Mouse (Mus musculus) frontal cortex, adult 2 months (tissue): Measurements from ENCODE around the gene Ubqlnl. TPM values are rescaled to one million over a fixed set of nuclear protein-coding genes. Genes with fewer than 3 reads are reported as not detected.

ENCODE experiments used
- DNase-seq, 2 experiments: peaks; one replicate each; pipeline ENCODE4 v3.0.0; 2022; ENCODE audit warnings: low spot score in 1 of 2; ENCODE audit errors: extremely low spot score in 1 of 2
- polyA plus RNA-seq: library from polyadenylated mRNA; depleted of rRNA; stranded (reverse); fragments of >200 nt; gene quantifications from 2 replicates; pipeline ENCODE4 v1.2.3, GENCODE M21; 2012; rRNA removed

Ubqlnl gene
- polyA plus RNA-seq: not detected in 2 replicates

DNA sequence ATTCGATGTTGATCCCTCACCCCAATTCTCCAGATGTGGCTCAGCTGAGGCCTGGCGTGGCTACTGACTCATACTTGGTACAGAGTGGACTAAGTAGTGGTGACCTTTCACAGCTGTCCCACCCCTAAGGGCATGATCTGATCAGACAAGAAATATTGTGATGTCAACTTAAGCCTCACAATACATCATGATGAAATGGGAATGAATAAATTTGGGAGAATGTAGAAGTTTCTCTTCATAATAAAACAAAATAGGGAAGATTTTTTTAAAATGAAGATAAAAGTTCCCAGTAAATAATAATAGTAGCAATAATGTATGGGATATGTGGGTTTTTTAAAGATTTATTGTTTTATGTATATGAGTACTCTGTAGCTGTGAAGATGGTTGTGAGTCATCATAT is at the start of gene Ubqlnl:
Gene Ubqlnl, minus strand, starts transcription at position 101 of the 400 bp plus-strand sequence.
- DNase-seq: no peak

DNA sequence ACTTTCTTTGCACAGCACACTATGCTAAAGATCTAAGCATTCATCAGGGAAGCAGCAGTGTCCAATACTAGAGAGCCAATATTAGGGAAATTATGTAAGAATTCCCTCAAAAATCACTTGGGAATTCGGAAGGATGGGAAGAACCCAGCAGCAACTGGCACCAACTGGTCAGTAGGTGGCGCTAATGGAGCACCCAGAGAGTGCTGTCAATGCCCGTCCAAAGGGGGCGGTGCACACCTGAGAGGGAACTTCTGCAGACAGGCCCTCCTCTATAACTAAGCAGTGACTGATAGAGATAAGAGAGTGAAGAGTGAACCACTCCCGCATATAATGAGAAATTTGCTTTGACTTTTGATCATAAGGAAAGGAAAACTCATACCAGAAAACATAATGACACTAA is 49.5 kb upstream of the Ubqlnl start:
- DNase-seq: peak; percentile 2 to 72

DNA sequence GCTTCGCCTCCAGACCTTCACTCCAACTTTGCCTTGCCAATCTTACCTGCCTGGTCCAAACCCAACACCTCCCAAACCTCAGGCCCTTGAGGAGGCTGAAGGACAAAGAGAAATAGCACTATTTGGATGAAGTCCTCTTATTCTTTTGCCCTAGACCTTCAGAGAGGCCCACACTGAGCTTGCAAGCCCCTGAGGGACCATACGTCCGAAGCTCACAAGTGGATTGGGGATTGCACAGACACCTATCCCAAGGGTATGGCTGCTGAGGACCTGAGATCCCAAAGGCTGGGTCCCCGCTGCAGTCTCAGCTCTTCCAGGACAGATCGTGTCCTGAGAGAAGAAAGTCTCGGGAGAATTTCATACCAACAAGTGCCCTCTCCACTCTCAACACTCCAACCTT is 45.5 kb upstream of the Ubqlnl start, which contains the start of gene Olfr649:
Gene Olfr649, minus strand, starts transcription at position 101 of the 400 bp plus-strand sequence.
- DNase-seq: no peak

DNA sequence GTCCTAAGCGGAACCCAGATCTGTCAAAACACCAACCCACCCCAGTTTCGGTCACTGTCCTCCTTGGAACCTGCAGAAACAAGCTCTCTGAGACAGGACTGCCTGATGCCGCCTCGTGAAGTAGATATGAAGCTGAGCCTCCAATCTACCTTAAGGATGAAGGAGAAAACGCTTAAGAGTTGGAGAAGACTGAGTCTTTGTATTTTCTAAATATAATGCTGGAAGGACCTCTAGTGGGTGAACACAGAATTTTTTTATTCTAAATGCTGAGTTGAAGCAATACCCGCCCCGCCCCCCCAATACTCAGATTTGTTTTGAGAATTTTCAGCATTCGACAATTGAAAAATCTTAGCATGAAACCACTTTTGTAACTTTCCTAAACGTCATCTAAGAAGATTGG is 40.9 kb upstream of the Ubqlnl start:
- DNase-seq: no peak

DNA sequence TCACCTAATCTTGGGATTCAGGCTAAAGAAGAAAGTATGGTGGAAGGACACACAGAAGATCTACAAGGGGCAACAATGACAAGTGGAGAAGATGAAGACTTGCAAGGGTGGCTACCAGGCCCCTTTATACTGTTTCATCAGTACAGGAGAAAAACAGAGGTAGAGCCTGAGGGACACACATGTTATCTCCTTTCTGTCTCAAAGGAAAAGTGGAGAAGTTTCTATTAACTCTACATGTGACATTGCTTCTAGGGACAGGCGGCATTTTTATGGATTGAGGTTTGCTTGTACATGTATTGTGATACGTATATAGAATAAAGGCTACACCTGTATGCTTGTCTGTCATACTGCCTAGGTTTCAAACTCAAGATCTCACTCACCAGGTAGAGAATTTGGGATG is 32.9 kb upstream of the Ubqlnl start, which contains the start of gene Olfr648:
Gene Olfr648, minus strand, starts transcription at position 101 of the 400 bp plus-strand sequence.
- DNase-seq: no peak

DNA sequence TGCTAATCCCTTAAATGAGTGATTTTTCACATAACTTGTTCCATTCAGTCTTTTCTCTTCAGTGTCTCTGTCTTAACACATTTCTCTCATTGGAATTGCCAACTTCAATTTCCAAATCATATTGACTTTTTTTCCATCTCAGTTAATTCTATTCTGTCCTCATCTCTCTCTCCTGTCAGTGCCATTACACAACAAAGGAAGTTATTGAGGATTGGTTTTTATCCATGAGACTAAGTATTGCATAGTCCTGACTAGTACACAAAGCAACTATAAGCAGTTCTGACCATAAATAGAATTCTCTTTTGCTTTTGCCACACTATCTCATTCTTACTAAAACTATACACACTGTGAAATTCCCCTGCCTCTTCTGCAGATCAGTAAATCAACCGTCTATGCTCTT is 28.7 kb upstream of the Ubqlnl start:
- no peak for DNase-seq

DNA sequence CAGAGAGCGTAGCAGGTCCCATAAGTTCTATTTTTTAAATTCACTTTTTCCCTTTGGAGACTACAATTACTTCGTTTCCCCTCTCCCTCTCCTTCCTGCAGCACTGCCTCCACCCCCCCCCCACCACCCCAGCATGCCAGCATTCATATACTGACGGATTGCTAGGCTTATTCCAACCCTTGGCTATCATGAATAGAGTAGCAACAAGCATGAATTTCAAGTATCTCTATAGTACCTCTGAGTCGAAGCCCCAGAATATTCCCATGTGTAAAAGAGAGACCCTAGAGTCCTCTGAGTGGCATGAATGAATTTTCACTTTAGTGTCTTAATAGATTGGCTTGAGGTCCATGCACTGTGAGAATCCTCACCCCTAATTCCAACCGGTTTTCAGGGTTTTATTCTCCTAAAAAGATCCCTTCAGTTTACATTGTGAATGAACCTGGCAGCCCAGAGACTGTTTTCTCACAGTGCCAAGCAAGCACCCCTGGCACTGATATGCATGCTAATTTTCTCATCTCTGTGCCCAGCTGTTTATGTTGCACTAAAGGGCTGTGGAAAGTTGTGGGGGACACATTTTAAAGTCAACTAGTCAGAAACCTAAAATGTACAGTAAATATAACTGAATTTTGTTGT is 28.2 kb upstream of the Ubqlnl start:
- DNase-seq: no peak

DNA sequence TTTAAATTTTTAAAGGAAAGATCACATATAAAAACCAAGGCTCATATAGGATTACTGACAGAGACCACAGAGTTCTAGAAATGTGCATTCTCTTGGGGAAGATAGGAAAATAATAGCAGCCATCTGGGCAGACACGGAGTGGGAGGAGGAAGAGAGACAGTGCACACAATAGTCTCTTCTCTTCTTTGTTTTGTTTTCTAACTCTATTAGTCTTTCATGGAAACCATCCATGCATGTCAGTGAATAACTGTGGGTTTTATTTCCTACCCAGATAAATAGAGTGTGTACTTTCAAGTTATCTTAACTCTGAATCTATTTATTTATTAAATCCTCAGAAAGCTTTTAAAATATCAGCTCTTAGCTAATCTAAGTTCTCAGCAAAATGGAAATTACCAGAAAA is 24.7 kb upstream of the Ubqlnl start:
- no peak for DNase-seq

DNA sequence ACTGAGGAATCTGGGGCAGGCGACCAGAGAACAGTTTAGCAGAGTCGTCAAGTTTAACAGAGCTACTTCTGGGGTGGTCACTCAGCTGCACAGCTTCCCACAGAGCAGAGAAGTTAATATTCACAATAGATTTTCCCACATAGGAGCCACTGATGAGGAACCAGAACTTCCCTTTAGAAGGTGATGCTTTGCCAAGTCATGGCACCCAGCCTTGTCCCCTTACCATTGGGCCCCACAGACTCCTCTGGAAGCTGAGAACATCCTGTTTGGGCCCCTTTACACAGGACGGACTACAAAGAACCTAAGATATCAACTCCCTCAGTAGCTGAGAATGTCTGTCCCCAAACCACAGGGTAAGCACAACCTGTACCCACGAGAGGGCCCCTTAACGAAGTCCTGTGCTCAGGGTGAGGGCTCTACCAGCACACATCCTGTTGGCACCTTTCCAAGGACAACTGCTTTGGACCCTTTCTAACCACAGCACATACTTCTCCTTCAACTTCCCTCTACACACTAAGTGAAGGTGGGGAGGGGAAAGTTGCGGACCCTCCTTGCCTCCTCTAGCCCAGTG is 19.4 kb upstream of the Ubqlnl start:
- no peak for DNase-seq

DNA sequence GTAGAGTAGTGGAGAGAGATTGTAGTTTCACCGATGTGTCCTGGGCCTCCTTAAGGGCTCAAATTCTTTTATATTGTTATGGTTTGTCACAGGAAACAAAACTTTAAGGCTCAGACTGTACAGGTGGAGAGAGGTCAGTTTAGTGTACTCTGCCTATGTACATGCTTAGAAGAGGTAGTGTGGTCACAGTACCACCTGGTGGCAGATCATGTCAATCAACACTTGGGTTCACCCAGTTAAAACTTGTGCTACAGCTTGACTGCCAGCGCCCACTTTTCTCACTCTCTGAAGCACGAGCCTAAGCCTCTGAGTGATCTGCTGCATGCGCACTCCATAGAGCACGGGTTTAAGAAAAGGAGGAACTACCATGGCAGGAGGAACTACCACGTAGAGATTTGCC is 16.7 kb upstream of the Ubqlnl start:
- DNase-seq: no peak

DNA sequence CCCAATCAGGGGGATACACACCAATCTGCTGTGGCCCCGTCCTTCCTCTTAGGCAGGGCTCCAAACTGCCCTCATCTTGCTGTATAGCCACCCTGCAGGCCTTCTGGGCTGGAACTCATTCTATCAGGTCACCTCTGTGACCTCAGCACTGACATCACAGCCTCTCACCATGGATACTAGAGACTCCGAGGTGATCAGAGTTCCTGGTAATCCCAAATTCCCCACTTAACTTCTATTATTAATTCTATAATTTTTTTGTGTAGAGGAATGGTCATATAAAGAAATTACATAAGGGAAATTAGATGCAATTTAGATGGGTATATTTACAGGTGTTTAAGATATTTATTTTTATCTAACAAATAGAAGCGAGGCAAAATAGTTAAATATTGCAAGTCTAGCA is 7.2 kb downstream of the Ubqlnl start, which contains the start of gene Ubqln3:
Gene Ubqln3, minus strand, starts transcription at position 101 of the 400 bp plus-strand sequence.
- no peak for DNase-seq

DNA sequence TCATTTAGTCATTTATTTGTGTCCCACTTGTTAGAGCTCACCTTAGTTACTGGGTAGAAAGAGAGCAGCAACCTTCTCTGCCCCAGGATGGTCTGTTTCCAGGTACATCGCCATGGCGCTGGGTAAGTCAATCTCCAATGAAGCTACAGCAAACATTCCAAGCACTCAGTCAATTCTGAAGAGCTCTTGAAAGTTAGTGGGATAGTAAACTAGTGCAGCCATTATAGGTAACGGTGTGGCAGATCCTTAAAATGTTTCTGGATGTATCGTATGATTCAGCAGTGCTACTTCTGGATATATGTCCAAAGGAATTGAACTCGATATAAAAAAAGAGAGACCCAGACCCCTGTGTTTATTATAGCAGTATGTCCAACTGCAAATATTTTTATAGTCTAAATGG is 13.1 kb downstream of the Ubqlnl start, which contains the start of gene Olfr643:
Gene Olfr643, minus strand, starts transcription at position 101 of the 400 bp plus-strand sequence.
- DNase-seq: no peak

DNA sequence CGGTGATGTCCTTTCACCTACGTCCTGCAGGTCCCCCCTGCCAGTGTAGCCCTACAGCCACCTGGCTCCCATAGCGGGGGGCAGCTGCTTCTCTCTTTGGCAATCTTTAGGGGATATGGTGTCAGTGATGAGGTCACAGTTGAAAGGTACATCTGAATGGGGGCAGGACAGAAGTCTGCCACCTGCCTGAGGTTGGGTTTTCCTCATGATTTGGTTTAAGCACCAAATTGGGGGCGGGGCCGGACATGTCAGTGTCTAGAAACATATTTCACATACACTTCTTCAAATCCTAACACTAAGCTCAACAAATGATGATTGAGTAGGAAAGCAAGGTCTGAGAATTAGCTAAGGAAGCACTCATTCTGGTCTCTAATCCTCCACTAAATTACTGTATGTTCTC is 20.6 kb downstream of the Ubqlnl start, which contains the start of gene Ubqln5:
Gene Ubqln5, minus strand, starts transcription at position 101 of the 400 bp plus-strand sequence.
- DNase-seq: no peak

DNA sequence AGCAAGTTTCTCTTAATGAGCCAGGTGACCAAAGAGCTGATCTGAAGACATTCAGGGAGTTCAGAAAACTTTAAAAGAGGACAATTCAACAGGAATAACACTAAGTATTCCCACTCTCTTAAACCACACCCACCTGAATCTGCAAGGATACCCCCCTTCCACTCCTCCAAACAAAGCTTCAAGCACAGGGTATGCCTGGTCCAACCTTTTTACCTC is 45.7 kb downstream of the Ubqlnl start, which contains the start of gene Olfr646:
Gene Olfr646, plus strand, starts transcription at position 117 of the 216 bp plus-strand sequence.
- no peak for DNase-seq

DNA sequence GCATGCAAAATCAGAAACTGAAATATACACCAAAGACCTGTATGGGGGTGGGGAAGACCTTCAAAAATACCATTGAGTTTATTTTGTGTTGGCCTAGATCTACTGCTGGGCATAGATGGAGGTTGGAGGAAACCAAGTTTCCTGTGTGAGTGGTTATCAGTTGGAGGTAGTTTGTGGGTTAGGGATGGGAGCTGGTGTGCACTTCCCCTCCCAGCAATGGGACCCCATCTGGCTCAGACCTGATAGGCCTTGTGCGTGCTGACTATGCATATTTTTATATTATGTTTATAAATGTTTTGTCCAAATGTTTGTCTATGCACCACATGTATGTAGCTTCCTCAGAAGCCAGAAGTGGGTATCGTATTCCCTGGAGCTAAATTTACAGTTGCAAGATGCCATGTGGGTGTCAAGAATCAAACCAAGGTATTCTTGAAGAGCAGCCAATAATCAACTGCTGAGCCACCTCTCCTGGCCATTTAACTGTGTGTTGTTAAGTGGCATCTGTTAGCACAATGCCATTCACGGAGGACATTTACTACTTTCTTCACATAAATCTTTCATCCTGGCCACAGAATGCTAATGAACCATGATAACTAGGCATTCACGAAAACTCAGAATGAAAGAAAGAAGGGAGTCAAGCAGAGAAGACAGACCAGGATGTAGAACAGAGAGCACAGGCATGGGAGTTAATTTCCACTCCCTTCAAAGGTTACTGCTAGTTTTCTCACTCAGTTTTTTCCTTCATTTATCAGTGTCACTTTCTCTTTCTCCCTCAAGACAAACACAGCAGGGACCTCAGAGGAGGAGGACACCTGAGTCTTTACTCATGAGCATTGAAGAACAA is 46.2 kb downstream of the Ubqlnl start:
- no peak for DNase-seq

Other genes with a start within 250 kb of the Ubqlnl start
- not detected in 2 replicates for gene Olfr65, start 247.1 kb downstream of the Ubqlnl start, polyA plus RNA-seq
- not detected in 2 replicates for gene Olfr631, start 221.7 kb downstream of the Ubqlnl start, polyA plus RNA-seq
- not detected in 2 replicates for gene Olfr632, start 216.2 kb downstream of the Ubqlnl start, polyA plus RNA-seq
- not detected in 2 replicates for gene Olfr633, start 206.1 kb downstream of the Ubqlnl start, polyA plus RNA-seq
- not detected in 2 replicates for gene Olfr635, start 179.4 kb downstream of the Ubqlnl start, polyA plus RNA-seq
- gene Olfr638, start 151.8 kb downstream of the Ubqlnl start, polyA plus RNA-seq: not detected in 2 replicates
- not detected in 2 replicates for gene Olfr639, start 133.3 kb downstream of the Ubqlnl start, polyA plus RNA-seq
- gene Olfr640, start 125.0 kb downstream of the Ubqlnl start, polyA plus RNA-seq: 0.11 TPM in 1 of 2 replicates, not detected in the other
- not detected in 2 replicates for gene Olfr641, start 115.1 kb downstream of the Ubqlnl start, polyA plus RNA-seq
- not detected in 2 replicates for gene Olfr642, start 97.9 kb downstream of the Ubqlnl start, polyA plus RNA-seq
- not detected in 2 replicates for gene 4930516K23Rik, start 89.1 kb downstream of the Ubqlnl start, polyA plus RNA-seq
- gene Olfr644, start 78.7 kb downstream of the Ubqlnl start, polyA plus RNA-seq: 0.02 TPM in 1 of 2 replicates, not detected in the other
- gene Olfr645, start 65.1 kb downstream of the Ubqlnl start, polyA plus RNA-seq: not detected in 2 replicates
- not detected in 2 replicates for gene Olfr646, start 45.7 kb downstream of the Ubqlnl start, polyA plus RNA-seq
- gene Ubqln5, start 20.7 kb downstream of the Ubqlnl start, polyA plus RNA-seq: not detected in 2 replicates
- gene Olfr643, start 13.2 kb downstream of the Ubqlnl start, polyA plus RNA-seq: not detected in 2 replicates
- gene Ubqln3, start 7.3 kb downstream of the Ubqlnl start, polyA plus RNA-seq: not detected in 2 replicates
- gene Olfm5, start 14.3 kb upstream of the Ubqlnl start, polyA plus RNA-seq: 0.06 and 0.82 TPM in 2 replicates
- 0.08 and 0.16 TPM in 2 replicates for gene Olfr648, start 32.8 kb upstream of the Ubqlnl start, polyA plus RNA-seq
- gene Olfr649, start 45.4 kb upstream of the Ubqlnl start, polyA plus RNA-seq: 0.23 TPM in 1 of 2 replicates, not detected in the other
- gene Trim6, start 68.2 kb upstream of the Ubqlnl start, polyA plus RNA-seq: 0.56 and 1.0 TPM in 2 replicates
- 4.0 and 4.1 TPM in 2 replicates for gene Trim34a, start 93.9 kb upstream of the Ubqlnl start, polyA plus RNA-seq
- gene Trim5, start 137.5 kb upstream of the Ubqlnl start, polyA plus RNA-seq: 0.65 and 0.72 TPM in 2 replicates
- 5.0 and 6.0 TPM in 2 replicates for gene Trim12a, start 164.9 kb upstream of the Ubqlnl start, polyA plus RNA-seq
- gene Trim34b, start 178.9 kb upstream of the Ubqlnl start, polyA plus RNA-seq: 0.04 TPM in 1 of 2 replicates, not detected in the other
- 2.1 and 2.8 TPM in 2 replicates for gene Trim12c, start 202.8 kb upstream of the Ubqlnl start, polyA plus RNA-seq
- gene Trim30b, start 219.3 kb upstream of the Ubqlnl start, polyA plus RNA-seq: 0.12 and 0.27 TPM in 2 replicates